Mouse (Mus musculus): Measurements from ENCODE around the gene Rps17. TPM values are rescaled to one million over a fixed set of nuclear protein-coding genes. Genes with fewer than 3 reads are reported as not detected.

Gene Rps17
- total RNA-seq, 2 experiments from 2014 or later: 725 to 864 TPM

GRCm38 (mm10) chr7:81345447-81346170 lies 555 bp upstream of the Rps17 start:
- DNase-seq: no peak
- no peak for TF ChIP-seq CTCF (IDR thresholded peaks at IDR 0.05)
- Histone ChIP-seq H3K4me3 (peak overlapping the region; percentile 90), H3K27ac (peak overlapping the region; percentile 94)
- intact Hi-C loops (cut with DNase I): loop anchor here (2.0 to 10.0 kb wide), 2 partner anchors 133 to 1321 kb away; partner anchors contain the start of genes Pde8a and Zfp710

DNA sequence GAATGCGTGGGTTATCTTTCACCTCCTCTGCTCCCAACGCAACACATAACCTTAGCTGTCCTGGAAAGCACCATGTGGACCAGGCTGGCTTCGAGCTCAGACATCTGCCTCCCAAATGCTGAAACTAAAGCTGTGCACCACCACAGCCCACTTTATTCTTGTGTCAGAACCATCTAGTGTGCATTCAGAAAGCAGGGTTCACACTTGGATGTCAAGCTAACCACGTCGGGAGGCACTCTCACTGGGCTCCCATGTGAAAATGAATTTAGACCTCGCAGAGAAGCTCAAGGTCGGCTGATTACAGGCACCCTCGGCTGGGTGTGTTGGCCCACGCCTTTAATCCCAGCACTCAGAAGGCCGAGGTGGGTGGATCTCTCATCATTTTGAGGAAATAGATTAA lies 1.2 kb downstream of the Rps17 start:
- H3K27ac ChIP-seq: peak overlapping the region; percentile 94
- DNase-seq: no peak
- peak overlapping the region; percentile 90 for H3K4me3 ChIP-seq
- TF ChIP-seq CTCF (IDR thresholded peaks at IDR 0.05): no peak
- intact Hi-C loops (cut with DNase I): loop anchor here (2.0 to 10.0 kb wide), 2 partner anchors 131 to 1319 kb away; partner anchors contain the start of genes Pde8a and Zfp710

- no peak for DNase-seq
- no peak for TF ChIP-seq CTCF (IDR thresholded peaks at IDR 0.05)
- Histone ChIP-seq H3K4me3 (peak overlapping the region; percentile 90), H3K27ac (peak overlapping the region; percentile 3)
- intact Hi-C loops (cut with DNase I): loop anchor here (10.0 kb wide), 1 partner anchor 1319 kb away; the partner anchor contains the start of gene Zfp710
These were observed 1.7 kb downstream of the Rps17 start for GRCm38 (mm10) chr7:81343316-81343715.

DNA sequence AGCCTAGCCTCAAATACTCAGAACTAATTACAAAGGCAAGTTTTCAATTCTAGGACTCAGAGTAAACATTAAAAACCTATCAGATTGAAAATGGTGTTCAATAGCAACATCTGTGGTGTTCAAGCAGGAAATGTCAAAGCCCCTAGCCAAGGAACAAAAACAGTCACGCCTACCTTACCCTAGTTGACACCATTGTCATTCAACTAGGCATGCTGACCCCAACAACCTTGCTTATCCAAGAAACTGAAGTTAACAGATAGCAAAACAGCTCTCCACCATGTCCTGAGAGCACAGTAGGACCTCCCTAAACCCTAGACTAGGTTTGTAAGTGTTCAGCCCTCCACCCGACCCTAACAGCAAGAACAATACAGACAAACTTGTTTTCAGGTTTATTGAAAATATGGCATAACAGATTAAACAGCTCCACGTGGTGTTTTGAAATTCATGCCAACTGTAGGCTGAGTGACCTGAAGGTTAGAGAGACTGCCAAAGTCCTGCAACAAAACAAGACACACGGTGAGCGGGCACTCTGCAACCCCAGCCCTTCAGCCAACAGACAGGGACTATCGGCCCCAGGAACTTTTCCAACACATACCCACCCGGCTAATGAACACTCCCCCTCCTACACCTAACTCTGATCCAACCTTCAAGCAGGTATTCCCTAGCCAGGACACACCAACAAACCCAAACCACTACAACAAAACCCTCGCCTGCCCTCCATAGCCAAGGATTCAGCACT lies 2.5 kb downstream of the Rps17 start:
- Histone ChIP-seq H3K4me3 (peak overlapping the region; percentile 90), H3K27ac (peak overlapping the region; percentile 3; the same call in 1 of the 2 replicates)
- intact Hi-C loops (cut with DNase I): loop anchor here (10.0 kb wide), 1 partner anchor 1318 kb away; the partner anchor contains the start of gene Zfp710
- TF ChIP-seq CTCF (IDR thresholded peaks at IDR 0.05): no peak
- no peak for DNase-seq

GRCm38 (mm10) chr7:81341563-81341962 lies 3.5 kb downstream of the Rps17 start:
- no peak overlapping the region for H3K4me3 ChIP-seq
- TF ChIP-seq CTCF (IDR thresholded peaks at IDR 0.05): peak; percentile 64
- no peak for DNase-seq
- intact Hi-C loops (cut with DNase I): loop anchor here (10.0 kb wide), 1 partner anchor 1317 kb away; the partner anchor contains the start of gene Zfp710
- H3K27ac ChIP-seq: no peak overlapping the region

DNA sequence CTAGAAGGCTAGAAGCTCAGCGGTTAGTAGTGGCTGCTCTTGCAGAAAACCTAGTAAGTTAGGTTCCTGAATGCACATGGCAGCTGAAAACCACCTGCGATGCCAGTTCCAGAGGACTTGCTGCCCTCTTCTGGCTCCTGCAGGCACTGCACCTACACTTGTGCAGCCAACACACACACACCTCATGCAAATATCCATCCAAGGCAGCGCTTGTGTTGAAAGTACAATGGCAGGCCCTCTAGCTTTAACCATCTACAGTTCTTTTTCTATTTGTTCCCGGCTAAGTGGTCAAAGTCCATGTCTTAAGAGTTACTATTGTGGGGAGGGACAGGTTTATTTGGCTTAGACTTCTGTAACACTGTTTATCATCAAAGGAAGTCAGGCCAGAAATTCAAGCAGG lies 5.3 kb downstream of the Rps17 start:
- peak; percentile 71 for TF ChIP-seq CTCF (IDR thresholded peaks at IDR 0.05)
- intact Hi-C loops (cut with DNase I): loop anchor here (10.0 kb wide), 2 partner anchors 455 to 1315 kb away; partner anchors contain the start of gene Zfp710
- DNase-seq: peak; percentile 61
- no peak overlapping the region for H3K27ac ChIP-seq
- no peak overlapping the region for H3K4me3 ChIP-seq

- Histone ChIP-seq H3K27ac (no peak overlapping the region), H3K4me3 (no peak overlapping the region)
- no peak for DNase-seq
- intact Hi-C loops (cut with DNase I): loop anchor here (10.0 kb wide), 1 partner anchor 454 kb away; no protein-coding TSS in a partner anchor
- TF ChIP-seq CTCF (IDR thresholded peaks at IDR 0.05): no peak
These were observed 6.6 kb downstream of the Rps17 start for GRCm38 (mm10) chr7:81338522-81338873.

GRCm38 (mm10) chr7:81337785-81338521 lies 7.1 kb downstream of the Rps17 start:
- no peak for TF ChIP-seq CTCF (IDR thresholded peaks at IDR 0.05)
- H3K4me3 ChIP-seq: no peak overlapping the region
- H3K27ac ChIP-seq: no peak overlapping the region
- no peak for DNase-seq
- intact Hi-C loops (cut with DNase I): loop anchor here (10.0 kb wide), 1 partner anchor 453 kb away; no protein-coding TSS in a partner anchor

- Histone ChIP-seq H3K4me3 (peak overlapping the region; percentile 50), H3K27ac (peak overlapping the region; percentile 75)
- peak; percentile 73 for DNase-seq
- peak; percentile 70 for TF ChIP-seq CTCF (IDR thresholded peaks at IDR 0.05)
- intact Hi-C loops (cut with DNase I): loop anchor here (1.0 to 10.0 kb wide), 3 partner anchors 126 to 452 kb away; no protein-coding TSS in a partner anchor
These were observed 8.6 kb downstream of the Rps17 start for GRCm38 (mm10) chr7:81336432-81336786.

- peak overlapping the region; percentile 75 for H3K27ac ChIP-seq
- no peak for TF ChIP-seq CTCF (IDR thresholded peaks at IDR 0.05)
- intact Hi-C loops (cut with DNase I): loop anchor here (1.0 to 10.0 kb wide), 3 partner anchors 126 to 451 kb away; no protein-coding TSS in a partner anchor
- no peak for DNase-seq
- H3K4me3 ChIP-seq: peak overlapping the region; percentile 50
These were observed 9.2 kb downstream of the Rps17 start for GRCm38 (mm10) chr7:81335705-81336431.

GRCm38 (mm10) chr7:81331851-81332250 lies 13.2 kb downstream of the Rps17 start:
- no peak for TF ChIP-seq CTCF (IDR thresholded peaks at IDR 0.05)
- Histone ChIP-seq H3K4me3 (no peak overlapping the region), H3K27ac (no peak overlapping the region)
- DNase-seq: no peak
- intact Hi-C loops (cut with DNase I): loop anchor here (10.0 kb wide), 1 partner anchor 447 kb away; no protein-coding TSS in a partner anchor

Measured in gastrocnemius, adult 2 months (tissue).